In genomic region chr7:90280878-90281277, GRCm38 (mm10) we compare ENCODE assay signal across 29 mouse cellular contexts. TPM values are rescaled to one million over a fixed set of nuclear protein-coding genes. Genes with fewer than 3 reads are reported as not detected.
DNase-seq lines count a peak whose midpoint lies in the region; ATAC-seq and TF ChIP-seq lines count a peak whose summit lies in the region.
"Had no signal": no experiment of that assay in that cellular context is flagged by ENCODE, and none has a peak within 500 bp of the region (broad histone marks: within the 10 kb centered on the region; RNA-seq: fewer than 3 reads in every experiment).

No protein-coding gene starts in this region.

- intact Hi-C loops in heart, postnatal 25 days (cut with DNase I): loop anchor here (5.0 to 10.0 kb wide), 2 partner anchors 126 to 224 kb away; no protein-coding TSS in a partner anchor

- WGBS in heart, embryonic 10.5 days: 61% methylated on average over 8 of the region's 8 CpGs
- WGBS in limb, embryonic 14.5 days: 21% methylated on average over 8 of the region's 8 CpGs

- TF ChIP-seq POLR2A in limb, embryonic 14.5 days (IDR thresholded peaks at IDR 0.05; ENCODE audit: borderline replicate concordance, extremely low read depth, insufficient read depth, insufficient read length): no peak

- H3K4me1 ChIP-seq in heart, embryonic 10.5 days: 0 out of 2 replicates have a peak, but pooled peaks cover 6% of the 10 kb centered on the region
- H3K4me1 ChIP-seq in limb, embryonic 14.5 days (ENCODE audit: control insufficient read depth, insufficient read depth, low read length): peaks cover 5% of the 10 kb centered on the region; the same call in 1 of the 2 replicates
- H3K4me1 ChIP-seq: hindbrain, embryonic 10.5 days; liver, embryonic 15.5 days; midbrain, embryonic 12.5 days had no signal

- H3K4me2 ChIP-seq in limb, embryonic 14.5 days (replicated peaks; ENCODE audit: low read depth, low read length, severe bottlenecking): no peak overlapping the region
- H3K4me2 ChIP-seq: limb, embryonic 15.5 days; liver, embryonic 15.5 days; midbrain, embryonic 12.5 days had no signal

- H3K9ac ChIP-seq in limb, embryonic 14.5 days (ENCODE audit: low read depth, low read length, severe bottlenecking): no peak overlapping the region
- H3K9ac ChIP-seq: limb, embryonic 15.5 days; liver, embryonic 15.5 days; midbrain, embryonic 12.5 days had no signal

- H3K36me3 ChIP-seq in heart, embryonic 10.5 days: no peaks in the 10 kb centered on the region
- no peaks in the 10 kb centered on the region for H3K36me3 ChIP-seq in limb, embryonic 14.5 days (ENCODE audit: control insufficient read depth, insufficient read depth, low read length)
- H3K36me3 ChIP-seq: hindbrain, embryonic 10.5 days; limb, embryonic 15.5 days; liver, embryonic 15.5 days; midbrain, embryonic 12.5 days had no signal

- no peak overlapping the region for H3K27ac ChIP-seq in heart, embryonic 10.5 days
- H3K27ac ChIP-seq in limb, embryonic 14.5 days (replicated peaks; ENCODE audit: low read depth, low read length): no peak overlapping the region
- H3K27ac ChIP-seq: hindbrain, embryonic 10.5 days; hindbrain, postnatal 0 days; limb, embryonic 15.5 days; liver, embryonic 15.5 days; macrophage; midbrain, embryonic 12.5 days had no signal

- ATAC-seq in limb, embryonic 14.5 days (ENCODE audit: low FRiP score, low read depth): peak; percentile 44; the same call in 1 of the 2 replicates
- ATAC-seq: hindbrain, postnatal 0 days had no signal

- DNase-seq in heart, embryonic 10.5 days (ENCODE audit: low spot score): peak; percentile 63
- DNase-seq in heart, postnatal 25 days (ENCODE audit: low spot score): no peak
- DNase-seq in thymus, postnatal 4 days: peak; percentile 28
- no peak for DNase-seq in thymus, adult 18-20 months
- DNase-seq in limb, embryonic 14.5 days (ENCODE audit: low spot score): peak; percentile 47
- DNase-seq in adrenal gland, postnatal 4 days (ENCODE audit: low spot score in 2 of 2): no peak
- no peak for DNase-seq in spleen, postnatal 4 days (ENCODE audit: low spot score in 2 of 2)
- DNase-seq: cerebellum, adult 9-11 months; gastrocnemius, postnatal 36 days had no signal

- no peak overlapping the region for H3K4me3 ChIP-seq in heart, embryonic 10.5 days
- no peak overlapping the region for H3K4me3 ChIP-seq in limb, embryonic 14.5 days (replicated peaks; ENCODE audit: low read length)
- H3K4me3 ChIP-seq: hindbrain, embryonic 10.5 days; limb, embryonic 15.5 days; liver, embryonic 15.5 days; midbrain, embryonic 12.5 days had no signal

- no peaks in the 10 kb centered on the region for H3K27me3 ChIP-seq in heart, embryonic 10.5 days (ENCODE audit: insufficient read depth, poor library complexity, severe bottlenecking)
- no peaks in the 10 kb centered on the region for H3K27me3 ChIP-seq in limb, embryonic 14.5 days (ENCODE audit: control insufficient read depth, insufficient read depth, low read length)
- H3K27me3 ChIP-seq: limb, embryonic 15.5 days; liver, embryonic 15.5 days; midbrain, embryonic 12.5 days had no signal

- H3K9me3 ChIP-seq in heart, embryonic 10.5 days: no peaks in the 10 kb centered on the region
- H3K9me3 ChIP-seq in limb, embryonic 14.5 days (ENCODE audit: control insufficient read depth, low read length): no peaks in the 10 kb centered on the region
- H3K9me3 ChIP-seq: hindbrain, embryonic 10.5 days; limb, embryonic 15.5 days; liver, embryonic 15.5 days; midbrain, embryonic 12.5 days had no signal

RNA-seq across cellular contexts. Expression of gene Ccdc83, which starts 15.3 kb away (rescaled TPM):
- polyA plus RNA-seq in heart, embryonic 10.5 days (2016; fragmentation: Nextera tagmentation; extraction: Ambion mirVana): 0.24 TPM in 1 of 2 replicates, not detected in the other
- total RNA-seq in heart, postnatal 25 days (2021): under 1 TPM in 1 of 2 experiments, not detected in 1; 0.29 TPM
- polyA plus RNA-seq in limb, embryonic 14.5 days (2012; rRNA removed): 0.14 TPM in 1 of 2 replicates, not detected in the other
- polyA plus RNA-seq in limb, embryonic 14.5 days (2014; fragmentation: Nextera tagmentation; extraction: Ambion mirVana): not detected in 2 replicates
- not detected for total RNA-seq in adrenal gland, postnatal 4 days (2021)
- total RNA-seq: adrenal gland, postnatal 25 days; common myeloid progenitor, adult 5-6 weeks; gastrocnemius, adult 18-20 months; gastrocnemius, postnatal 36 days; hindbrain, postnatal 0 days; layer of hippocampus, adult 18-20 months; layer of hippocampus, postnatal 14 days; left cerebral cortex, adult 8-10 months; neutrophil, adult 5-6 weeks had no signal
- polyA plus RNA-seq: forebrain, embryonic 11.5 days; heart, postnatal 0 days; hindbrain, embryonic 10.5 days; hindbrain, postnatal 0 days; intestine, embryonic 16.5 days; kidney, embryonic 14.5 days; limb, embryonic 15.5 days; liver, embryonic 15.5 days; lung, embryonic 16.5 days; macrophage; midbrain, embryonic 12.5 days; spleen, adult 2 months; stomach, embryonic 14.5 days had no signal

RNA-seq across cellular contexts. Expression of gene Sytl2, which starts 21.2 kb away (rescaled TPM):
- polyA plus RNA-seq in heart, embryonic 10.5 days (2016; fragmentation: Nextera tagmentation; extraction: Ambion mirVana): 3.2 and 3.4 TPM in 2 replicates
- total RNA-seq in heart, postnatal 25 days (2021): 1 to 10 TPM; 2.5 to 3.2 TPM
- polyA plus RNA-seq in limb, embryonic 14.5 days (2012; rRNA removed): 21.6 and 25.7 TPM in 2 replicates
- 18.0 and 21.9 TPM in 2 replicates for polyA plus RNA-seq in limb, embryonic 14.5 days (2014; fragmentation: Nextera tagmentation; extraction: Ambion mirVana)
- total RNA-seq in adrenal gland, postnatal 4 days (2021): 10 to 100 TPM in 1 of 2 experiments, 1 to 10 TPM in 1; 9.1 to 17.2 TPM
- total RNA-seq: common myeloid progenitor, adult 5-6 weeks had no signal

Comparison
In these comparisons a context has a peak if more than half of its experiments do, and no peak if none do; other contexts are left out.
1. DNase-seq: peak in heart, embryonic 10.5 days (single experiment), thymus, postnatal 4 days (single experiment) and limb, embryonic 14.5 days (single experiment); none in heart, postnatal 25 days (single experiment), thymus, adult 18-20 months (0 of 2), adrenal gland, postnatal 4 days (0 of 2) and spleen, postnatal 4 days (0 of 2).